Mouse (Mus musculus): ENCODE data around the gene Azin2.

- TF ChIP-seq CTCF (IDR thresholded peaks at IDR 0.05; ENCODE audit: low read depth, low read length) (no peak), POLR2A (IDR thresholded peaks at IDR 0.05; ENCODE audit: extremely low read depth, insufficient read depth, low read length) (no peak)
Measured at GRCm38 (mm10) chr4:128947326-128947933, 14.8 kb downstream of the Azin2 start.
